Mouse (Mus musculus) layer of hippocampus, adult 2 months (tissue): ENCODE data around the gene Dyrk1a. TPM values are rescaled to one million over a fixed set of nuclear protein-coding genes. Genes with fewer than 3 reads are reported as not detected.

Source experiments
- DNase-seq, 2 experiments: peaks; one replicate each; pipeline ENCODE4 v3.0.0; 2022; ENCODE audit warnings: low spot score in 2 of 2
- H3K27ac ChIP-seq: fragments of 200-600 bp; 2 replicates; pipeline ENCODE4 v1.8.1; 2022
- H3K4me3 ChIP-seq: fragments of 200-600 bp; 2 replicates; pipeline ENCODE4 v1.8.1; 2022; ENCODE audit warnings: mild to moderate bottlenecking
- CTCF ChIP-seq: fragments of 200-600 bp; conservative IDR thresholded peaks from 2 replicates; pipeline ENCODE4 v1.8.1; 2022; ENCODE audit warnings: antibody characterized with exemption, mild to moderate bottlenecking, moderate library complexity
- total RNA-seq, 2 experiments: library from RNA; stranded (reverse); gene quantifications; 2 replicates each; pipeline ENCODE4 v1.2.3; 2021

Dyrk1a gene
- total RNA-seq, 2 experiments from 2014 or later, result 95.0 to 98.9 TPM

DNA sequence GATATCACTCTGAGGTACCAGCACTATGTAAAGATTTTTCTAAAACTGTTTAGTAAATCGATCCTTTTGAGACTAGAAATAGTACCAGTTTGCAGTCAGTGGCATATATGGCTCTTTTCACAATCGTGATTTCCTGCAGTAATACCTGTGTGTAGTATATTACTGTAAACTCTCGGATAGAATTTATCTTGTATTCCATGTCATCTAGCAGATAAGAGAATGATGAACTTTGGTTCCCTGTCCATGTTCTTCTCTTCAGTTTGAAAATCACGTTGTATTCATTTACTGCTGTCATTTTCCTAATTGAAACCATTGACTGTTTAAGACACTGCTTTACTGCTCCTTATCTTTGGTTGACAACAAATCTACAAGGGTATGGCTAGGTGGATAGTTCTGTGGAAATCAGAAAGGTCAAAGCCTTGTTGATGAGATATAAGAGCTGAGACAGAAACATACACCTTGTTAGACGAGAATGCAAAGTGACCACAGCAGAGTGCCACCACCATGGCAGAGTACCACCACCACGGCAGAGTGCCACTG is 62.7 kb downstream of the Dyrk1a start:
- peak overlapping the region; percentile 22; the same call in 1 of the 2 replicates for H3K4me3 ChIP-seq
- peak overlapping the region; percentile 68 for H3K27ac ChIP-seq
- DNase-seq, result no peak
- TF ChIP-seq CTCF, result no peak

DNA sequence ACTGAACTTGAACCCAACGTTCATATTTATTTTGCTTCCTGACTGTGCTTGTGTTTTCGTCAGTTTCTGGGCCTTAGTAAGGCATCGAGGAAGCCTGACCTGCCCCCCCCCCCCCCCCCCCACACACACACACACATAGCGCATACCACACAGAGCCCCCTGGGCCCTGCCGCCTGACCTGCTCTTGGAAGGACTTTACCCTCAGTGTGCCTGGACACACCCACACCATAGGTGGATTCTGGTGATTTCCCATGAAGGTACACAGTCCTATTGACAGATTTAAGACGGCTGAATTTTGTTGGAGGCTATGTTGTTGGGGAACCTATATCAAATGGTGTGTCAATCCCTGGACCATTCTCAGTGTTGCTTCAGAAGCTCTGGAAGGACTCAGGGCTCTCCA is 63.2 kb downstream of the Dyrk1a start:
- peak overlapping the region; percentile 68; the same call in 1 of the 2 replicates for H3K27ac ChIP-seq
- H3K4me3 ChIP-seq, result no peak overlapping the region
- TF ChIP-seq CTCF, result no peak
- no peak for DNase-seq

DNA sequence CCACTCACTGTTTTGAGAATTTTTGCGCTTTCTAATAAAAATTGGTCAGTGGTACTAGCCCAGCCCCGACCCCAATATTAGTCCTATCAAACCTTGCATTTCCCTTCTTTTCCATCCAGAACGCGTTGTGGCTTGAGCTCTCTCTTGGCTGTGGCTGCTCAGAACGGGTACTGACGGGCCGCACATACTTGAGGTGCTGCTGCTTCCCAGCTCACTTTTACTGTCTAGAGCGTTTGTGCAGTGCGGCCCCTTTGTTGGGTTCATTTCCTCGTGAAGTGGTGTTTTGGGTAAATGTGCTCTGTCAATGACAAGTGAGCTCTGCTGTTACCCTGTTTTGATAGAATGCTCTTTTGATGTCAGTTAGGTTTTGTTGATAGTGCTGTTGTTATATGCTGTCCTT is 67.6 kb downstream of the Dyrk1a start:
- H3K27ac ChIP-seq, result no peak overlapping the region
- TF ChIP-seq CTCF, result no peak
- H3K4me3 ChIP-seq, result no peak overlapping the region
- no peak for DNase-seq

DNA sequence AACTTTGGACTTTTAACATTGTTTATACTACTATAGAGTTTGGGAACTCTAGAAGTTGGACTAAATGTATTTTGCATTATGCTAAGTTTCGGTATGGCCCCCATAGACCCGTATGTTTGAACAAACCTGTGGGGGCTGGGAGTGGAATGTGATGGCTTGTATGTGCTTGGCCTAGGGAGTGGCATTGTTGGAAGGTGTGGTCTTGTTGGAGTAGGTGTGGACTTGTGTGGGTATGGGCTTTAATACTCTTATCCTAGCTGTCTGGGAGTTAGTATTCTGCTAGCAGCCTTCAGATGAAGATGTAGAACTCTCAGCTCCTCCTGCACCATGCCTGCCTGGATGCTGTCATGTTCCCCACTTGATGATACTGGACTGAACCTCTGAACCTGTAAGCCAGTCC is 72.0 kb downstream of the Dyrk1a start:
- DNase-seq, result no peak
- TF ChIP-seq CTCF, result no peak

GRCm38 (mm10) chr16:94647153-94647552 is 77.3 kb downstream of the Dyrk1a start:
- no peak for DNase-seq
- Histone ChIP-seq H3K27ac (peak overlapping the region; percentile 41; the same call in 1 of the 2 replicates), H3K4me3 (no peak overlapping the region)
- TF ChIP-seq CTCF, result 0 out of 2 replicates have a peak, but pooled peaks have one; percentile 3

More for the DNA sequence above, 72.0 kb downstream of the Dyrk1a start:
- H3K4me3 ChIP-seq, result no peak overlapping the region
- H3K27ac ChIP-seq, result no peak overlapping the region

- Histone ChIP-seq H3K27ac (no peak overlapping the region), H3K4me3 (no peak overlapping the region)
- DNase-seq, result no peak
- no peak for TF ChIP-seq CTCF
Measured at GRCm38 (mm10) chr16:94647925-94648324, 78.1 kb downstream of the Dyrk1a start.

- no peak for DNase-seq
- Histone ChIP-seq H3K4me3 (no peak overlapping the region), H3K27ac (0 out of 2 replicates have a peak overlapping the region, but pooled peaks have one; percentile 6)
- no peak for TF ChIP-seq CTCF
Measured at GRCm38 (mm10) chr16:94649861-94650260, 80.1 kb downstream of the Dyrk1a start.

DNA sequence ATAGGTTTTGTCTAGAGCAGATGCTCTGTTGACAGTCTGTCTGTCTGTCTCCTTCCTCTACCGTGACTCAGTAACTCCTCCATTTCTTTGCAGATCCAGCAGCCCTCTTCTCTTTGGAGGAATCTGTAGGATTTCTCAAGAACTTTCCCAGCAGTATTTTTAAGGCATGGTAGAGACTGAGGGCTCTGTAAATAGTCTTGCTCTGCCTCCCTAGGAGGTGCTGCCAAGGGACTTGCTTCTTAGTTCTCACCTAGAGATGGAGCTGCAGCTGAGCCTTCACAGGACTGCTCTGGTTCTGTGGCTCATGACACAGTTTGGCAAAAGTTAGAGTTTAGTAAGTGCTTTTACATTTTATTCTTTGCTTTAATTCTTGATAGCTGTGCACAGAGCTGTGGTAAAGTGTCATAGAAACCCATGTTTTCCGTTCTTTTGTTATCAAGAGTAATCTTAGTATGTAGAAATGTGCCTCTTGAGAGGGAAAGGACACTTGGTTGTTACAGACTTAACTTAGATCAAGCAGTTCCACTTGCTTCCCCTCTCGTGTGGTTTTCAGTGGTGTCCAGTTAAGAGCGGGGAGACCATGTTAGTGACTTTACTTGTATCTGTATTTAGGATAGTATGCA is 82.4 kb downstream of the Dyrk1a start:
- TF ChIP-seq CTCF, result no peak
- peak overlapping the region; percentile 28; the same call in 1 of the 2 replicates for H3K27ac ChIP-seq
- DNase-seq, result no peak
- H3K4me3 ChIP-seq, result no peak overlapping the region

GRCm38 (mm10) chr16:94655083-94655482 is 85.3 kb downstream of the Dyrk1a start:
- no peak overlapping the region for H3K4me3 ChIP-seq
- TF ChIP-seq CTCF, result no peak
- H3K27ac ChIP-seq, result no peak overlapping the region
- no peak for DNase-seq

DNA sequence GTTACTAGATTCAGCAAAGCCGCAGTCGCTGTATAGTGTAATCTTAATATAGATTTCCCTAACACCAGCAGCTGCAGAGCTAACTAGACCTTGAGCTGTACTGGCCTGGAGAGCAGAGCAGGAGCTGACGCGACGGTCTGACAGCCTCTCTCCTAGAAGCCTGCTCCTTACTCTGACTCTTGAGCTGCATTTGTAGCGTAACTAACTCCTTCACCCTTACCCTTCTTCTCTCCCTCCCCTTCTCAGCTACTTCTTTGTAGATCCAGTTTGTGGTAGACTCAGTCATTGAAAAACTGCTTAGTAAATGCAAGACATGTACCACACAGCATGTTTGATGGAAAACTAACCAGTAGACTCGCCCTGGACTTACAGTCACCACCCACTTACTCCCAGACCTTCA is 87.1 kb downstream of the Dyrk1a start:
- no peak for TF ChIP-seq CTCF
- Histone ChIP-seq H3K27ac (no peak overlapping the region), H3K4me3 (no peak overlapping the region)
- DNase-seq, result no peak

GRCm38 (mm10) chr16:94659394-94659793 is 89.6 kb downstream of the Dyrk1a start:
- DNase-seq, result no peak
- no peak for TF ChIP-seq CTCF
- Histone ChIP-seq H3K4me3 (no peak overlapping the region), H3K27ac (no peak overlapping the region)

GRCm38 (mm10) chr16:94660221-94660620 is 90.4 kb downstream of the Dyrk1a start:
- no peak for TF ChIP-seq CTCF
- DNase-seq, result no peak
- Histone ChIP-seq H3K4me3 (no peak overlapping the region), H3K27ac (peak overlapping the region; percentile 30)

DNA sequence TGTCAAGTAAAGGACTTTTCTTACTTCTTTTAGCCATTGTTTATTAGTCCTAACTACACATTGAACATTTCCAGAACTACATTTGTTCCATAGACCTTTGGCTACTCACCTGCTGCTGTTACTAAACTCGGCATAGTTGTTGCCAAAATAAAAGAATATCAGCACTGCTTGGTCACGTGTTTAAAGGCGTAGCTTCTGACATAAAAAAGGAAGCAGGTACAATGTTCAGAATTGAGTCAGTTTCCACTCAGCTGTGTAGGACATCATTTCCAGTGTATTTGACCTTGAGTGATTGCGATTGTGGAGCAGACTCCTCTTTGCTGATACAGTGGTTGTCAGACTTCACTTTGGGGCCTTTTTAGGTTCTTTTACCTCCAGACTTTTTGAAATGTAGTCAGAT is 97.7 kb downstream of the Dyrk1a start:
- TF ChIP-seq CTCF, result no peak
- Histone ChIP-seq H3K4me3 (no peak overlapping the region), H3K27ac (no peak overlapping the region)
- no peak for DNase-seq

- no peak for TF ChIP-seq CTCF
- no peak for DNase-seq
- no peak overlapping the region for H3K27ac ChIP-seq
- no peak overlapping the region for H3K4me3 ChIP-seq
Measured at GRCm38 (mm10) chr16:94671313-94671712, 101.5 kb downstream of the Dyrk1a start.

GRCm38 (mm10) chr16:94680924-94681323 is 111.1 kb downstream of the Dyrk1a start:
- TF ChIP-seq CTCF, result no peak
- no peak overlapping the region for H3K27ac ChIP-seq
- H3K4me3 ChIP-seq, result no peak overlapping the region
- DNase-seq, result no peak
